Mouse (Mus musculus) neural tube, embryonic 14.5 days (tissue): ENCODE data around the gene Tubb3. TPM values are rescaled to one million over a fixed set of nuclear protein-coding genes. Genes with fewer than 3 reads are reported as not detected.

Experiments used
- ATAC-seq: fragments of 200-750 bp; cut with Nextera tagmentation; 2 replicates; pipeline ENCODE4 v1.8.0; 2017; ENCODE audit warnings: low read depth, mild to moderate bottlenecking, moderate TSS enrichment, moderate library complexity
- H3K27ac ChIP-seq: fragments of 300-500 bp; sonication (generic); 2 replicates; pipeline ENCODE4 v1.5.1; 2014; ENCODE audit warnings: low read depth, mild to moderate bottlenecking, control low read depth, low read length, moderate library complexity, mixed read lengths
- H3K27me3 ChIP-seq: fragments of 300-500 bp; sonication (generic); 2 replicates; pipeline ENCODE4 v1.6.1; 2014; ENCODE audit warnings: low read length; ENCODE audit not compliant: control insufficient read depth, insufficient read depth
- H3K36me3 ChIP-seq: fragments of 300-500 bp; sonication (generic); 2 replicates; pipeline ENCODE4 v1.6.1; 2014; ENCODE audit warnings: low read length, mixed read lengths; ENCODE audit not compliant: control insufficient read depth, insufficient read depth
- H3K4me1 ChIP-seq: fragments of 300-500 bp; sonication (generic); 2 replicates; pipeline ENCODE4 v1.6.1; 2014; ENCODE audit warnings: low read length; ENCODE audit not compliant: control insufficient read depth, insufficient read depth
- H3K4me2 ChIP-seq: fragments of 300-500 bp; sonication (generic); 2 replicates; pipeline ENCODE4 v1.6.1; 2014; ENCODE audit warnings: mild to moderate bottlenecking, low read depth, low read length, control low read depth
- H3K4me3 ChIP-seq: fragments of 300-500 bp; sonication (generic); 2 replicates; pipeline ENCODE4 v1.5.1; 2014; ENCODE audit warnings: low read depth, low read length, control low read depth, mixed read lengths
- H3K9ac ChIP-seq: fragments of 300-500 bp; sonication (generic); replicated peaks from 2 replicates; pipeline ENCODE4 v1.6.1; 2014; ENCODE audit warnings: low read depth, mild to moderate bottlenecking, control low read depth, low read length, mixed read lengths
- H3K9me3 ChIP-seq: fragments of 300-500 bp; sonication (generic); 2 replicates; pipeline ENCODE4 v1.6.1; 2016; ENCODE audit warnings: low read length; ENCODE audit not compliant: control insufficient read depth
- WGBS: fragments of 180-500 bp; shearing (Covaris S2); extraction: QIAGEN DNeasy Blood & Tissue Kit; methylation state at CpG from one replicate; pipeline ENCODE4 v1.1.7; 2014; 5-methylcytosine and 5-hydroxymethylcytosine counted together
- polyA plus RNA-seq: library from polyadenylated mRNA; unstranded; fragments of >200 nt; fragmentation: Nextera tagmentation; extraction: Ambion mirVana; gene quantifications from 2 replicates; pipeline ENCODE4 v1.2.1, GENCODE M21; 2014

The Tubb3 gene
- polyA plus RNA-seq, 1 experiment from 2014 or later, result 1,632 TPM

DNA sequence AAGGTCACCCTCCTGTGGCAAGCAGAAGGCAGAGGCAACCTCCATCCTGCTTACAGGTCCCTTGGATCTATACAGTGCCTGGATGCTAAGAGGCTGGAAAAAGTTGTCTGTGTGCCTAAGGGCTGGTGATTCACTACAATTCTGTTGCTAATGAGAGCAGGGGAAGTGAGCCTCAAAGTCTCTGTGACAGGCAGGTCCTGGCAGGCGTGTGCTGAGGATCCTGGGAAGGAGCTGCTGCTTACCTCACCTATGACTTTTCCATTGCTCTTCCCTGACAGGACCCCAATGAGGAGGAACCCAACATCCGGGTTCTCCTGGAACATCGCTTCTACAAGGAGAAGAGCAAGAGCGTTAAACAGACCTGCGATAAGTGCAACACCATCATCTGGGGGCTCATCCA lies 42.7 kb downstream of the Tubb3 start:
- H3K4me1 ChIP-seq, result no peaks in the 10 kb centered on the region
- H3K9ac ChIP-seq, result no peak overlapping the region
- no peak overlapping the region for H3K4me3 ChIP-seq
- H3K27ac ChIP-seq, result no peak overlapping the region
- H3K4me2 ChIP-seq, result no peak overlapping the region
- peaks cover 66% of the 10 kb centered on the region for H3K36me3 ChIP-seq
- H3K9me3 ChIP-seq, result no peaks in the 10 kb centered on the region
- WGBS, result 78% methylated on average over 5 of the region's 5 CpGs
- no peak for ATAC-seq
- H3K27me3 ChIP-seq, result no peaks in the 10 kb centered on the region

DNA sequence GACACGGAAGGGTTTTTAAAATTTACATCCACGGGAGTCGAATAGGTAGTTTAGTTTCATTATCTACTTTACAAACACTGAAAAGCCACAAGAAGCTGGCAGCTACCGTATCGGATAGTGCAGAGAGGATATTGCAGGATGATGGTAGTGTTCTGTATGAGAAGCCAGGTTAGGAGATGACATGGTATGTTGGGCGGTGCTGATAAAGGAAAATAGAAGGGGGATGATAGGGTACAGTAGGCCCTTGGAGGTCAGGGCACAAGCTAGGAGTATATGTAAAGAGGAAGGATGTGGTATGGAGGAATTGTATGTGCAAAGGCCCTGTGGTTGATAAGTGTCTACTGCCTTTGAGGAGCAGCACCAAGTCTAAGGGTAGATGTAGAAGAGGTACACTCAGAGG lies 43.3 kb downstream of the Tubb3 start:
- no peak for ATAC-seq
- no peak overlapping the region for H3K9ac ChIP-seq
- no peaks in the 10 kb centered on the region for H3K9me3 ChIP-seq
- no peak overlapping the region for H3K4me2 ChIP-seq
- H3K4me3 ChIP-seq, result no peak overlapping the region
- H3K27ac ChIP-seq, result no peak overlapping the region
- H3K36me3 ChIP-seq, result peaks cover 68% of the 10 kb centered on the region
- no peaks in the 10 kb centered on the region for H3K4me1 ChIP-seq
- H3K27me3 ChIP-seq, result no peaks in the 10 kb centered on the region
- 96% methylated on average over 6 of the region's 6 CpGs for WGBS

DNA sequence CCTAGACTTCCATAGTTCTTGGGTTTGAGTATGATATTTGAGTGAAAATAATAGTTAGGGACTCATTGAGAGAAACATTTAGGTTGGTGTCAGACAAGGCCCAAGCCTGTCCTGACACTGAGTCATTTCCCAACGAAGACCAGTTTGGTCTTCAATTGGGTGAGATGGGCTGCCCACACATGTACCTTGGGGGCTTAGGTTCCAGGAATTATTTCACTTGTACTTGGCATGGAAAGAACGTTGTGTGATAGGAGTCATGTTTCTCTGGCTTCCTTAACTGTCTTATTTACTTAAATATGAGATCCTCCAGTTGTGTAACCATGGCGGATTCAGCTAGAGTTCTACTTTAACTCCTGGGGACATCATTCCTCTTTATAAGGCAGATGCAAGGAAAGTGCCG lies 52.4 kb downstream of the Tubb3 start:
- Histone ChIP-seq H3K9me3 (no peaks in the 10 kb centered on the region), H3K27me3 (no peaks in the 10 kb centered on the region), H3K27ac (no peak overlapping the region), H3K4me1 (no peaks in the 10 kb centered on the region), H3K4me3 (no peak overlapping the region), H3K9ac (no peak overlapping the region), H3K4me2 (no peak overlapping the region), H3K36me3 (peaks cover 30% of the 10 kb centered on the region)
- WGBS, result 91% methylated on average over 4 of the region's 4 CpGs
- no peak for ATAC-seq

DNA sequence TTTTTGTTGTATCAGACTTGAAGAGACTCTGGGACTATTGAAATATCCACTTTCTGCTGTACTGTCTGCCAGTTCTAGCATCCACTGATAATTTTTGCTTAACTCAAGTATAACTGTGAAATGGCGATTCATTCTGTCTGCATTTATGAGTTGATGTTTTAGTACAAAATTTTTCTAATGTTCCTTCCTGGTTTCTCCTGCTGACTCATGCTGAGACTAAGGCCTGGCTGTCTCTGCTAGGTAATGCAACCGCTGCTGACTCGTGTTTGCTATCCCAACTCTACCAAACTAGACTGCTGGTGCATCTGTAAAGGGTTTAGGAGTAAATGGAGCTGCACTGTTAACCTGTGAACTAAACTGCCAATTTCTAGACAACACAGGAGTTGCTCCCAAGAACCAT lies 56.3 kb downstream of the Tubb3 start:
- H3K36me3 ChIP-seq, result peaks cover 1% of the 10 kb centered on the region; the same call in 1 of the 2 replicates
- no peaks in the 10 kb centered on the region for H3K9me3 ChIP-seq
- H3K4me2 ChIP-seq, result no peak overlapping the region
- no peak for ATAC-seq
- 85% methylated on average over 3 of the region's 3 CpGs for WGBS
- H3K4me1 ChIP-seq, result no peaks in the 10 kb centered on the region
- H3K9ac ChIP-seq, result no peak overlapping the region
- no peak overlapping the region for H3K4me3 ChIP-seq
- H3K27me3 ChIP-seq, result no peaks in the 10 kb centered on the region
- H3K27ac ChIP-seq, result no peak overlapping the region

Other genes starting within 250 kb of the Tubb3 start
- not detected in 2 replicates for gene Dpep1, start 225.2 kb upstream of the Tubb3 start, polyA plus RNA-seq
- 123 and 147 TPM in 2 replicates for gene Chmp1a, start 198.7 kb upstream of the Tubb3 start, polyA plus RNA-seq
- gene Spata33, start 198.6 kb upstream of the Tubb3 start, polyA plus RNA-seq, result 6.0 and 6.5 TPM in 2 replicates
- gene Cdk10, start 186.6 kb upstream of the Tubb3 start, polyA plus RNA-seq, result 43.6 and 45.2 TPM in 2 replicates
- 7.0 and 7.3 TPM in 2 replicates for gene Spata2l, start 175.2 kb upstream of the Tubb3 start, polyA plus RNA-seq
- gene Zfp276, start 157.2 kb upstream of the Tubb3 start, polyA plus RNA-seq, result 17.1 and 18.6 TPM in 2 replicates
- 63.7 and 65.8 TPM in 2 replicates for gene Vps9d1, start 157.1 kb upstream of the Tubb3 start, polyA plus RNA-seq
- gene Fanca, start 92.8 kb upstream of the Tubb3 start, polyA plus RNA-seq, result 6.6 and 8.1 TPM in 2 replicates
- 34.9 and 36.9 TPM in 2 replicates for gene Spire2, start 78.7 kb upstream of the Tubb3 start, polyA plus RNA-seq
- 379 and 405 TPM in 2 replicates for gene Tcf25, start 37.7 kb upstream of the Tubb3 start, polyA plus RNA-seq
- 0.22 and 0.33 TPM in 2 replicates for gene Mc1r, start 4.3 kb upstream of the Tubb3 start, polyA plus RNA-seq
- 47.4 and 52.8 TPM in 2 replicates for gene Def8, start 12.1 kb downstream of the Tubb3 start, polyA plus RNA-seq
- gene Afg3l1, start 66.5 kb downstream of the Tubb3 start, polyA plus RNA-seq, result 35.2 and 40.6 TPM in 2 replicates
- gene Dbndd1, start 104.0 kb downstream of the Tubb3 start, polyA plus RNA-seq, result 88.7 and 103 TPM in 2 replicates
- gene Gas8, start 107.4 kb downstream of the Tubb3 start, polyA plus RNA-seq, result 36.5 and 42.5 TPM in 2 replicates
- 13.9 and 18.9 TPM in 2 replicates for gene Rhou, start 242.5 kb downstream of the Tubb3 start, polyA plus RNA-seq